Mouse (Mus musculus) right cerebral cortex, postnatal 25 days (tissue): ENCODE measurements around the gene Gm648.
"Not testable (repeated sequence)": the region's sequence is repeated elsewhere in the genome, so short reads cannot be mapped to it uniquely, and the experiment has no call there.

Experiments used
- DNase-seq: peaks from one replicate; pipeline ENCODE4 v3.0.0; 2022

Gene Gm648

GRCm38 (mm10) chrX:56549506-56549905, at the start of gene Gm648:
Gm648 (minus strand) TSS chrX:56549606.
- no peak for DNase-seq

GRCm38 (mm10) chrX:56597887-56598640, 48.7 kb upstream of the Gm648 start, which contains the start of gene Mmgt1:
Mmgt1 (minus strand) TSS chrX:56598069.
- peak; percentile 91 for DNase-seq

DNA sequence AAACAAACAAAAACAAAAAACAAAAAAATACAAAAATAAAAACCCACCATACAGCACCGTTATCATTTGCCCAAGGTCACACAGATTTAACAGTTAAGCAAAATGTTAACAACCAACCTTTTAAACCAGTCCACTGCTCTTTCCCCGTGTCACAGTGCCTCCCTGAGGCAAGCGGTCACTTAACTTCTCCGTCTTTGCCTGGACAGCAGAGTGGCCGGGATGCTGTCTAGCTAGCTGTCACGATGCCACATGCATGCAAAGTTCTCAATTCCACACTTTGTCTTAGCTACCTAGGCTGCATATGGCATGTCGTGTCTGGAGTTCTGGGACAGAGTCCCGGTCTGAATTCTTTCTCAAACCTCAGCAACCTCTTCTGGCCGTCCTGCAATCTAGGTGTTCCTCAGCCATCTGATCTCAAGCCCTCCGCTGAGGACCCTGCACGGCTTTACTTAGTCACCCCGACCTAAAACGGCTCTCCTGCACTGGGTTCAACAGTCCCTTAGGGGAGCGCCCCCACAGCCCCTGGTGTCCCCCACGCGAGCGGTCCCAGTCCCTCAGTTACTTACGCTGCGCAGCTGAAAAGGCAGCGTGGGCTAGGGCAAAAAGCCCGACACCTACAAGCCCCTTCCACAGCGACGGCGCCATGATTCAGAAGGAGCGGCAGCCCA, 47.9 kb upstream of the Gm648 start:
- DNase-seq, result peak; percentile 20

GRCm38 (mm10) chrX:56578200-56578599, 28.8 kb upstream of the Gm648 start:
- no peak for DNase-seq

DNA sequence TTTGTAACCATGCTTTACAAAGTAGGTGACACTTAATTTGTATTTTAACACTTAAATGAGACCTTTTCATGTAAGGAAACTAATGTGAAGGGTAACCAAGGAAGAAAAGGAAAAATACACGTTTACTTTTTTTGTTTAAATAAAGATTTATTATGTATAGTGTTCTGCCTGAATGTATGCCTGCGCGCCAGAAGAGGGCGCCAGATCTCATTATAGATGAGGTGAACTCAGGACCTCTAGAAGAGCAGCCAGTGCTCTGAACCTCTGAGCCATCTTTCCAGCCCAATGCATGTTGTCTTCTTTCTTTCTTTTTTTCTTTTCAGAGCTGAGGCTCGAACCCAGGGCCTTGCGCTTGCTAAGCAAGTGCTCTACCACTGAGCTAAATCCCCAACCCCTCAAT, 23.1 kb upstream of the Gm648 start:
- DNase-seq, result no peak

DNA sequence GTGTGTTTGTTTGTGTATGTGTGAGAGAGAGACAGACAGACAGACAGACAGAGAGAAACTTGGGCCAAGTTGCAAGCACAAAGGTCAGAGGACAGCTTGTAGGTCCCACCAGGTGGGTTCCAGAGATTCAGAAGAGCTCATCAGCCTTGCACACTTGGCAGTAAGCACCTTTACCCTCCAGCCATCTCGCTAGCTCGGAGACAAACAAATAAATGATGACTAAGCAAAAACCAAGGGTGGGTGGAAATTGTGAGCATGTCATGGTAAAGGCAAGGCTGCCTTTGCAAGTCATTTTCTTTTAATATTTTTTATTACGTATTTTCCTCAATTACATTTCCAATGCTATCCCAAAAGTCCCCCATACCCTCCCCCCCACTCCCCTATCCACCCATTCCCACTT, 4.2 kb upstream of the Gm648 start:
- DNase-seq, result no peak

GRCm38 (mm10) chrX:56537162-56537561, 12.2 kb downstream of the Gm648 start:
- peak; percentile 6 for DNase-seq

DNA sequence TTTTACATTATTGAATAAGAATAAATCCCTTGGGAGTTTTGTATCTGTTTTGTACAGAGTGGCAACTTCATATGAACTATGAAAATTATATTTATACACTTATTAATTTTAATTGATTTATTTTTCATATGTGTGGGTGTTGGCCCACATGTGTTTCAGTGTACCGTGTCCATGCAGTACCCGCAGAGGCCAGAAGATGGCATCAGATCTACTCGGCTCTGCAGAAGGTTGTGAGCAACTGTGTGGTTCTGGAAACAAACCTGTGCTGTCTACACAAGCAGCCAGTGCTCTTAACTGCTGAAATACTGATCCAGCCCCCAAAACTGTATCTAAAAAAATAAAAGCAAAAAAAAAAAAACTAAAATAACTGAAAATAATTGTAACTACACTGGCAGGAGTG, 18.1 kb downstream of the Gm648 start:
- peak; percentile 43 for DNase-seq

DNA sequence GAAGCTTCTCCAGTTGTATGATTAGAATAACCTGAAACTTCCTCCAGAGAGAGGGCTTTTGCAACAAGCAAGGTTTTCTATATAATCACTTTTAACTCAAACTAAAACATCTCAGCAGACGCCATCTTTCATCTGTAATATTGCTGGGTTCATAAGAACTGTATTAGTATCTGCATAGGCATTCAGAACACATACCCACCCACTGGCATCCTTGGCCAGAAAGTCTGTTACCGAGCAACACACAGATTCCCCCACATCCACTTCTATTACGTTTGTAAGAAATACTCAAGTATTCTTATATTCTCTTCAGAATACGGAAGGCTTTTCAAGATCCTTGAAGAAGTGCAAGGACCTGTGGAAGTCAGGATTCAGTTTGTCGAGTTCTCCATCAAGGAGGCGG, 25.0 kb downstream of the Gm648 start, which contains the start of gene Gm10477:
Gene Gm10477, plus strand, starts transcription at position 301 of the 400 bp plus-strand sequence.
- not testable (repeated sequence) for DNase-seq

DNA sequence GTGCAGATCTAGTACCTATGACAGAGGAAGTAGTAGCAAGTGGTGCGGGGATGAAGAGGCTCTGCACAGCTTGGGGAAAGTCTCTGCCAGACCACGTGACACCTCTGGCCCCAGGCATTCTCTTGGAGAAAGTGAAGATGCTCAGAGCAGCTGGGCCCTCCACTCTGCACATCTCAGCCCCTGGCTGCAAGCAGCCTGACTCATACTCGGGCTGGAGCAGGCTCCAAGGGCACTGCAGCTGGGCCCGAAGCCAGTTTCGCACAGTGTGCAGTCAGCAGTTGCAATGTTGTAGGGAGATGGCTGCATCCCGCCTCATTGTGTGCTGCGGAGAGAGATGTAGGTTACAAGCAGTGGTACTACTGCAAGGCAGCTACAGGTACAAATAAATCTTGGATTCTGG, 52.2 kb downstream of the Gm648 start:
- no peak for DNase-seq
